Mouse (Mus musculus) embryo, embryonic 11 days (tissue): Measurements from ENCODE around the gene Cnksr3.

Source experiments
- DNase-seq: peaks from one replicate; pipeline ENCODE4 v3.0.0-alpha.2; 2015

Gene Cnksr3

GRCm38 (mm10) chr10:7211696-7212482 lies at the start of gene Cnksr3:
Gene Cnksr3, minus strand, starts transcription at chr10:7212237.
- peak; percentile 97 for DNase-seq

GRCm38 (mm10) chr10:7260166-7261108 lies 48.4 kb upstream of the Cnksr3 start:
- DNase-seq: no peak

- no peak for DNase-seq
These were observed 46.6 kb upstream of the Cnksr3 start for GRCm38 (mm10) chr10:7258607-7259006.

- DNase-seq: no peak
These were observed 38.4 kb upstream of the Cnksr3 start for GRCm38 (mm10) chr10:7250455-7250854.

- no peak for DNase-seq
These were observed 22.6 kb upstream of the Cnksr3 start for GRCm38 (mm10) chr10:7234601-7235000.

GRCm38 (mm10) chr10:7217551-7218127 lies 5.6 kb upstream of the Cnksr3 start:
- DNase-seq: no peak

GRCm38 (mm10) chr10:7214718-7215117 lies 2.7 kb upstream of the Cnksr3 start:
- DNase-seq: no peak

- peak; percentile 40 for DNase-seq
These were observed 1.1 kb upstream of the Cnksr3 start for GRCm38 (mm10) chr10:7213066-7213630.

- peak; percentile 22 for DNase-seq
These were observed 500 bp upstream of the Cnksr3 start for GRCm38 (mm10) chr10:7212537-7212936.

- DNase-seq: peak; percentile 88
These were observed 894 bp downstream of the Cnksr3 start for GRCm38 (mm10) chr10:7210991-7211695.

- DNase-seq: no peak
These were observed 2.2 kb downstream of the Cnksr3 start for GRCm38 (mm10) chr10:7209691-7210455.

GRCm38 (mm10) chr10:7208859-7209441 lies 3.1 kb downstream of the Cnksr3 start:
- no peak for DNase-seq

GRCm38 (mm10) chr10:7207301-7207700 lies 4.7 kb downstream of the Cnksr3 start:
- no peak for DNase-seq

- no peak for DNase-seq
These were observed 5.5 kb downstream of the Cnksr3 start for GRCm38 (mm10) chr10:7206571-7206970.

GRCm38 (mm10) chr10:7205576-7205975 lies 6.5 kb downstream of the Cnksr3 start:
- DNase-seq: no peak

GRCm38 (mm10) chr10:7204953-7205352 lies 7.1 kb downstream of the Cnksr3 start:
- DNase-seq: no peak

- DNase-seq: no peak
These were observed 9.5 kb downstream of the Cnksr3 start for GRCm38 (mm10) chr10:7202576-7202975.

GRCm38 (mm10) chr10:7200665-7201064 lies 11.4 kb downstream of the Cnksr3 start:
- DNase-seq: no peak

- DNase-seq: no peak
These were observed 13.8 kb downstream of the Cnksr3 start for GRCm38 (mm10) chr10:7198201-7198600.

- DNase-seq: no peak
These were observed 14.3 kb downstream of the Cnksr3 start for GRCm38 (mm10) chr10:7197733-7198132.
